Mouse (Mus musculus) kidney, postnatal 4 days (tissue): Measurements from ENCODE around the gene Cxadr.
A peak's percentile ranks its signal among the peaks of the same experiment; 100 is the strongest.

Experiments
- DNase-seq, 2 experiments: peaks; one replicate each; pipeline ENCODE4 v3.0.0; 2021; ENCODE audit warnings: mixed read lengths in 2 of 2

The Cxadr gene

GRCm38 (mm10) chr16:78372786-78373185 is 71.5 kb downstream of the Cxadr start:
- no peak for DNase-seq

- no peak for DNase-seq
Measured at GRCm38 (mm10) chr16:78373743-78374142, 72.5 kb downstream of the Cxadr start.

GRCm38 (mm10) chr16:78375222-78375621 is 73.9 kb downstream of the Cxadr start:
- peak in 1 of 2 experiments; percentile 7 for DNase-seq

- DNase-seq: peak; percentile 72 to 81
Measured at GRCm38 (mm10) chr16:78375821-78376691, 74.8 kb downstream of the Cxadr start.

GRCm38 (mm10) chr16:78376745-78377570 is 75.7 kb downstream of the Cxadr start, which contains the start of gene Btg3:
Btg3 (minus strand) TSS chr16:78377192.
- DNase-seq: peak; percentile 90 to 95

GRCm38 (mm10) chr16:78378493-78378892 is 77.2 kb downstream of the Cxadr start:
- DNase-seq: no peak

- no peak for DNase-seq
Measured at GRCm38 (mm10) chr16:78389122-78389521, 87.8 kb downstream of the Cxadr start.

GRCm38 (mm10) chr16:78389986-78390385 is 88.7 kb downstream of the Cxadr start:
- no peak for DNase-seq

GRCm38 (mm10) chr16:78391354-78391753 is 90.1 kb downstream of the Cxadr start:
- DNase-seq: no peak

GRCm38 (mm10) chr16:78398734-78399133 is 97.4 kb downstream of the Cxadr start:
- DNase-seq: no peak

- no peak for DNase-seq
Measured at GRCm38 (mm10) chr16:78399423-78399822, 98.1 kb downstream of the Cxadr start.

- DNase-seq: no peak
Measured at GRCm38 (mm10) chr16:78402316-78402715, 101.0 kb downstream of the Cxadr start.

GRCm38 (mm10) chr16:78406657-78407056 is 105.4 kb downstream of the Cxadr start:
- no peak for DNase-seq

GRCm38 (mm10) chr16:78407855-78408254 is 106.6 kb downstream of the Cxadr start:
- no peak for DNase-seq
